Mouse (Mus musculus) fibroblast of lung, adult 2 months (primary cell): ENCODE results near the gene Fam25c.
A peak's percentile ranks its signal among the peaks of the same experiment; 100 is the strongest.

ENCODE experiments used
- DNase-seq: peaks from one replicate; pipeline ENCODE4 v3.0.0-alpha.2; 2011; ENCODE audit warnings: low read depth

The Fam25c gene

GRCm38 (mm10) chr14:34363490-34364253 lies 8.4 kb upstream of the Fam25c start:
- peak; percentile 69 for DNase-seq

GRCm38 (mm10) chr14:34362726-34363445 lies 7.7 kb upstream of the Fam25c start:
- peak; percentile 66 for DNase-seq

DNA sequence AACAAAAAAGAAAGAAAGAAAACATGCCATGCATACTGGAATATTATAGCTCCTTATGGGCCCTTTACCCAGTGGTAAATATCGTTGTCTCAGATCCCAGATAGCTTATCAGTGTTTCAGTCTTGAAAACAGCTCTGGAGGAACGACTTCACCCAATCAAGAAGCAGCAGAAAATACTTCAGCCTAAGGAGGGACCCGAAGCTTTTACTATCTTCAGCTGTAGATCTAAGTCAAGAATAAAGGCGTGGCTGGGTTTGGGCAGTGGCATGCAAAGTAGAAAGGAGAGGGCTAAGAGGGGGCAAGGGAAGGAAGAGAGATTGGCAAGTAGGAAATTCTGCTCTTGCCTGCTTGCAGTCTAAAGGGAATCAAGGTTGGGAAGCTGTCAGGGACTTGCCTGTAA lies 6.9 kb upstream of the Fam25c start:
- DNase-seq = no peak

- DNase-seq = no peak
Measured at GRCm38 (mm10) chr14:34360251-34360650, 5.0 kb upstream of the Fam25c start.

- DNase-seq = no peak
Measured at GRCm38 (mm10) chr14:34359676-34360244, 4.5 kb upstream of the Fam25c start.

DNA sequence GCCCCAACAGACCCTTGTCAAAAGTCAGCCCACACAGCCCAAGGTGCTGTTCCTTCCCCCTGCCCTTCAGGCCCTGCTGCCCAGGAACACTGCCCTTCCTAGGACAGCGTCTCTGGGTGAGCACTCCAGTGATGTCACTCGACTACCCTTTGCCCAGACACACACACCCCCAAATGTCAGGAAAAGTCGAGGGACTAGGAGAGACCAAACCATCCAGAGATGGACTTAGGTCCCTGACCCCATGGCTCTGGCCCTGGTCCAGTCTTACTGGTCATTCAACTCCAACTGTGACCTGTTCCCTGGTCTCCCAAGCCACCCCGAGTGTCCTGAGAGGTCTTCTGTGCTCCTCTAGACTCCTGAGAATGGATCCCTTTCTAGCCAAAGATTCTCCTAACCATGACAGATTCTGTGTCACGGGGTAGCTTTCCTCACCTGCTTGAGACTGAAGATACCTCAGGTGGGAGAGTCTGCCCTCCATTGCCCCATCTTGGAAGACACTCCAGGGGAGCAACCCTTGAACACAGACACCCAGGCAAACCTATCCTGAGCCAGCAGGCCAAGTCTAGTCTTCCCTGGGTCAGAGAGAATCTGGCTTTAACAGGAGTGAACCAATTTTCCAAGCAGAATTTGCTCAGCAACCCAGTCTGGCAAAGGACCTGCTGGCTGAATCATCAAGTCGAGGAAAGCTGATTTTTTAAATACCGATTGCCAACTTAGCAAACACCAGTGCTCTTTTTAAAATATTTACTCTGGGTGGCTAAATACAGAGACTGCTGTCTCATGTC lies 2.6 kb upstream of the Fam25c start:
- peak; percentile 86 for DNase-seq

DNA sequence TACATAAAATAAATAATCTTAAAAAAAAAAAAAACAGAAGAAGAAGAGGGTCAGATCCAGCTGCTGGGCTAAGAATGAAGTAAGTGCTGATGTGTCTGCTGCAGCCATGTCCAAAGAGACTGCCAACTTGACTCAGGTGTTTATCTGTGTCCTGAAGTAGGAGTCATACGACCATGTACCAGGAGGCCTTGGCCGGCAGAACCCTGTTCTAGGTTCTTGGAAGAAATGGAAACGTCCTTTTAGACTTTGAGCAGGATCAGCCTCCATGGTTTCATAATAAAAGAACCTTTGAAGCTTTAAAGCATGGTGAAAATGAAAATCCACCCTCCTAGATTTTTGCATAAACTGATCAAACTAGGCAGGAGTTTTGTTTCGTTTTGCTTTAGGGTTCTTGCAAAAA lies 777 bp downstream of the Fam25c start:
- no peak for DNase-seq

GRCm38 (mm10) chr14:34353326-34353725 lies 1.9 kb downstream of the Fam25c start:
- no peak for DNase-seq

DNA sequence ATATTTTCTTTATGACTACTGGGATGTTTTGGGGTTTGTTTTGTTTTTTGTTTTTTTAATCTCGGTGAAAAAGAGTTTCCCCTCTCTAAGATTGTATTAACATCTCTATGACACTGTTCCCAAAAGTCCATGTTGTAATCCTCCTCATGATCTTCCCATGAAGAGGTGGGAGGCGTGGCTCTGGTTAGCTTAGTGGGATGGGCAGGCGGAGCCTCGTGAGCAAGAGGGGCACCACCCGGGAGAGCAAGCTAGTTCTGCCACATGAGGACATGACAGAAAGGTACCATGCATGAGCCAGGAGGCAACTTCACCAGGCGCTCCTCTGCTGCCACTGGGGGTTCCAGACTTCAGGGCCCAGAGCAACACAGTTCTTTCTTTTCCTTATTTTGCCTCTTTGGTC lies 2.7 kb downstream of the Fam25c start:
- no peak for DNase-seq

- no peak for DNase-seq
Measured at GRCm38 (mm10) chr14:34351660-34352059, 3.6 kb downstream of the Fam25c start.

GRCm38 (mm10) chr14:34349007-34349406 lies 6.2 kb downstream of the Fam25c start:
- DNase-seq = no peak

GRCm38 (mm10) chr14:34348301-34348700 lies 6.9 kb downstream of the Fam25c start:
- DNase-seq = no peak

- DNase-seq = no peak
Measured at GRCm38 (mm10) chr14:34347084-34347483, 8.1 kb downstream of the Fam25c start.

DNA sequence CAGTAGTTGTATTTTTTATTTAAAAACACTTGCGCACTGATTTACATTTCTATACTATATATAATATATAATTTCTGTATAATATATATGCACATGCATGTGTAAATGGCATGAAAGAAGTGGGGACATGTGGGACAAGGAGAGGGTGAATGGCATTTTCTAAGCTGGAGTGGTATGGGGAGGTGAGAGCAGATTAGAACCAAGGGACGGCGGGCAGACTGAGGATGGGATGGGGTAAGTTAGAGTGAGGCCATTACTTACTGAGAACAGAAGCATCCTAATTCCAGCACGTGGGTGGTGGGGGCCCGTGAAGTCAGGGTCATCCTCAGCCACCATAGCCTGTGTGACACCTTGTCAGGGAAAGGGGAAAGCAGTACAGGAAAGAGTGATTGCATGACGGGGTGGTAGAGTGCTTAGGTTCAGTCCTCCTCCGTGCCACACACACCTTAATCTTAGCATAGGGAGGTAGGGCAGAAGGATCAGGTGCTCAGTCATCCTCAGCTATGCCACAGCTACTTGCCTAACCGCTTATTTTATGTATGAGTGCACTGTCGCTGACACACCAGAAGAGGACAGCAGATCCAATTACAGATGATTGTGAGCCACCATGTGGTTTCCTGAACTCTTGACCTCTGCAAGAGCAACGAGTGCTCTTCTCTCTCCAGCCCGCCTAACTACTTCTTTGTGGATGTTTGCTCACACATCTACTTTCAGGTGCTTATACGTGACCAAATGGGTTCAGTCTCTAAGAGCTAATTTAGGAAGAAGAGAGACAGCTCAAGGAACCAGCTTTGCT lies 9.3 kb downstream of the Fam25c start:
- DNase-seq = no peak

GRCm38 (mm10) chr14:34344361-34344760 lies 10.9 kb downstream of the Fam25c start:
- no peak for DNase-seq

GRCm38 (mm10) chr14:34343078-34343477 lies 12.2 kb downstream of the Fam25c start:
- no peak for DNase-seq

- no peak for DNase-seq
Measured at GRCm38 (mm10) chr14:34341993-34342392, 13.2 kb downstream of the Fam25c start.

GRCm38 (mm10) chr14:34339446-34339845 lies 15.8 kb downstream of the Fam25c start:
- DNase-seq = no peak

GRCm38 (mm10) chr14:34332476-34332875 lies 22.8 kb downstream of the Fam25c start:
- no peak for DNase-seq

DNA sequence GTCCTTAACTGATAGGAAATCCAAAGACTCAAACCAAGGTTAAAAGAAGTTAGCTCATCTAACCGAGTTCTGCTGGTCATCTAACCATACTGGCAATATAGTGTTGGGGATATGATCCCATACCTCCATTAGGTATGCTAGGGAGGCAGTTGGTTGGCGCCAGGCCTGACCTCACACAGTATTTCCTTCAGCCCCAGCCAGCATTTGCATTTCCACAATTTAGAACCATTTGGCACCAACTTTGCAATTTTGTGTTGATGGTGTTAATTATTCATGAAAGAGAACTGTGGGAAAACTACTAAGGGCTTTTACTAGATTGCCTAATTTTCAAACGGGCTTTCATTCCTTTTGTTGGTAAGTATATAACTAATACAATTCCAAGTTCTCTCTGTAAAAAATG lies 23.3 kb downstream of the Fam25c start:
- no peak for DNase-seq

DNA sequence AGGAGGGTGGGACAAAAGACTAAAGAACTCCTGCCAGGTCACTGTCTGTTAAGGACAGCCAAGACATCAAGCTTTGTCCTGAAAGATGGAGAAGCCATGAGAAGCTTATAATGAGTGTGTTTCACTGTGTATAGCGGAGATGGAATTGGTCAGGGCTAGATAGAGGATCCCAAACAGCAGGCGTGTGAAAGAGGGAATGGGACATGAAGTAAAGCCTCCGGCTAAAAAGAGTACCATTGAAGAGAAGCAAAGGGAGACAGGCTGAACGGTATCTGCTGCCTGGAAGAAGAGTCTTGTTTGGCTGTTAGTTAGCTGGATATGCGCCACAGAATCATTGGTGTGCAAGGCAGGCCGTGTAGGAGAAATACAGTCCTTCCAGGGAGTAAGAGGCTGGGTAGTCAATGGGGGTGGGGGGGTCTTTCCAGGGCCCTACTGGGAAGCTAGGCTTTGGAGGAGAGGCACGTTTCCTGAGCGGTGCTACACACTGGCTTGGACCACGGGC lies 24.5 kb downstream of the Fam25c start:
- no peak for DNase-seq
